Mouse (Mus musculus): Measurements from ENCODE around the gene Hs3st3b1. TPM values are rescaled to one million over a fixed set of nuclear protein-coding genes. Genes with fewer than 3 reads are reported as not detected.

The Hs3st3b1 gene
- polyA plus RNA-seq, 1 experiment: 6.7 TPM

GRCm38 (mm10) chr11:63917561-63917960, 4.5 kb downstream of the Hs3st3b1 start:
- 52% methylated on average over 6 of the region's 6 CpGs for WGBS
- no peak for DNase-seq
- Histone ChIP-seq H3K4me3 (ENCODE audit: insufficient read depth, low read depth, low read length) (no peak overlapping the region), H3K36me3 (ENCODE audit: control insufficient read depth, insufficient read depth, low read length) (no peaks in the 10 kb centered on the region), H3K27ac (ENCODE audit: insufficient read depth, low read depth, low read length) (peak overlapping the region; percentile 30; the same call in 1 of the 2 replicates), H3K27me3 (replicated peaks; ENCODE audit: control insufficient read depth, insufficient read depth, low read length) (0 out of 2 replicates have a peak, but pooled peaks cover 2% of the 10 kb centered on the region), H3K4me1 (ENCODE audit: control insufficient read depth, insufficient read depth, low read length) (peaks cover 2% of the 10 kb centered on the region; the same call in 1 of the 2 replicates)
- TF ChIP-seq POLR2A (IDR thresholded peaks at IDR 0.05; ENCODE audit: low read depth, low read length) (no peak), CTCF (conservative IDR thresholded peaks at IDR 0.05; ENCODE audit: insufficient read depth, insufficient read length, low read depth, low read length) (no peak)

- Histone ChIP-seq H3K4me1 (ENCODE audit: control insufficient read depth, insufficient read depth, low read length) (peaks cover 2% of the 10 kb centered on the region; the same call in 1 of the 2 replicates), H3K27ac (ENCODE audit: insufficient read depth, low read depth, low read length) (no peak overlapping the region), H3K36me3 (ENCODE audit: control insufficient read depth, insufficient read depth, low read length) (no peaks in the 10 kb centered on the region), H3K27me3 (replicated peaks; ENCODE audit: control insufficient read depth, insufficient read depth, low read length) (no peaks in the 10 kb centered on the region), H3K4me3 (ENCODE audit: insufficient read depth, low read depth, low read length) (peak overlapping the region; percentile 33; the same call in 1 of the 2 replicates)
- TF ChIP-seq POLR2A (IDR thresholded peaks at IDR 0.05; ENCODE audit: low read depth, low read length): no peak
- no peak for TF ChIP-seq CTCF (conservative IDR thresholded peaks at IDR 0.05; ENCODE audit: insufficient read depth, insufficient read length, low read depth, low read length)
- DNase-seq: peak; percentile 90
- WGBS: 1% methylated on average over 20 of the region's 20 CpGs
Measured at GRCm38 (mm10) chr11:63914388-63914787, 7.7 kb downstream of the Hs3st3b1 start.

GRCm38 (mm10) chr11:63913936-63914335, 8.2 kb downstream of the Hs3st3b1 start:
- Histone ChIP-seq H3K36me3 (ENCODE audit: control insufficient read depth, insufficient read depth, low read length) (no peaks in the 10 kb centered on the region), H3K4me3 (ENCODE audit: insufficient read depth, low read depth, low read length) (peak overlapping the region; percentile 33; the same call in 1 of the 2 replicates), H3K27ac (ENCODE audit: insufficient read depth, low read depth, low read length) (no peak overlapping the region), H3K4me1 (ENCODE audit: control insufficient read depth, insufficient read depth, low read length) (peaks cover 2% of the 10 kb centered on the region; the same call in 1 of the 2 replicates), H3K27me3 (replicated peaks; ENCODE audit: control insufficient read depth, insufficient read depth, low read length) (no peaks in the 10 kb centered on the region)
- WGBS: 25% methylated on average over 4 of the region's 4 CpGs
- TF ChIP-seq POLR2A (IDR thresholded peaks at IDR 0.05; ENCODE audit: low read depth, low read length): no peak
- no peak for TF ChIP-seq CTCF (conservative IDR thresholded peaks at IDR 0.05; ENCODE audit: insufficient read depth, insufficient read length, low read depth, low read length)
- no peak for DNase-seq

GRCm38 (mm10) chr11:63911001-63911400, 11.1 kb downstream of the Hs3st3b1 start:
- no peaks in the 10 kb centered on the region for H3K36me3 ChIP-seq (ENCODE audit: control insufficient read depth, insufficient read depth, low read length)
- TF ChIP-seq POLR2A (IDR thresholded peaks at IDR 0.05; ENCODE audit: low read depth, low read length): no peak
- TF ChIP-seq CTCF (conservative IDR thresholded peaks at IDR 0.05; ENCODE audit: insufficient read depth, insufficient read length, low read depth, low read length): no peak
- 65% methylated on average over 5 of the region's 5 CpGs for WGBS
- no peak overlapping the region for H3K4me3 ChIP-seq (ENCODE audit: insufficient read depth, low read depth, low read length)
- H3K27me3 ChIP-seq (replicated peaks; ENCODE audit: control insufficient read depth, insufficient read depth, low read length): no peaks in the 10 kb centered on the region
- H3K27ac ChIP-seq (ENCODE audit: insufficient read depth, low read depth, low read length): no peak overlapping the region
- H3K4me1 ChIP-seq (ENCODE audit: control insufficient read depth, insufficient read depth, low read length): no peaks in the 10 kb centered on the region; the same call in 1 of the 2 replicates
- DNase-seq: no peak

- TF ChIP-seq POLR2A (IDR thresholded peaks at IDR 0.05; ENCODE audit: low read depth, low read length): no peak
- TF ChIP-seq CTCF (conservative IDR thresholded peaks at IDR 0.05; ENCODE audit: insufficient read depth, insufficient read length, low read depth, low read length): no peak
- no peak overlapping the region for H3K27ac ChIP-seq (ENCODE audit: insufficient read depth, low read depth, low read length)
- WGBS: 92% methylated on average over 4 of the region's 4 CpGs
- H3K36me3 ChIP-seq (ENCODE audit: control insufficient read depth, insufficient read depth, low read length): no peaks in the 10 kb centered on the region
- H3K4me1 ChIP-seq (ENCODE audit: control insufficient read depth, insufficient read depth, low read length): no peaks in the 10 kb centered on the region; the same call in 1 of the 2 replicates
- no peak overlapping the region for H3K4me3 ChIP-seq (ENCODE audit: insufficient read depth, low read depth, low read length)
- no peaks in the 10 kb centered on the region for H3K27me3 ChIP-seq (replicated peaks; ENCODE audit: control insufficient read depth, insufficient read depth, low read length)
- no peak for DNase-seq
Measured at GRCm38 (mm10) chr11:63909961-63910360, 12.1 kb downstream of the Hs3st3b1 start.

- Histone ChIP-seq H3K27me3 (replicated peaks; ENCODE audit: control insufficient read depth, insufficient read depth, low read length) (no peaks in the 10 kb centered on the region), H3K27ac (ENCODE audit: insufficient read depth, low read depth, low read length) (no peak overlapping the region), H3K4me1 (ENCODE audit: control insufficient read depth, insufficient read depth, low read length) (no peaks in the 10 kb centered on the region), H3K36me3 (ENCODE audit: control insufficient read depth, insufficient read depth, low read length) (no peaks in the 10 kb centered on the region), H3K4me3 (ENCODE audit: insufficient read depth, low read depth, low read length) (no peak overlapping the region)
- no peak for TF ChIP-seq CTCF (conservative IDR thresholded peaks at IDR 0.05; ENCODE audit: insufficient read depth, insufficient read length, low read depth, low read length)
- no peak for TF ChIP-seq POLR2A (IDR thresholded peaks at IDR 0.05; ENCODE audit: low read depth, low read length)
- 74% methylated on average over 4 of the region's 4 CpGs for WGBS
- DNase-seq: no peak
Measured at GRCm38 (mm10) chr11:63908500-63908899, 13.6 kb downstream of the Hs3st3b1 start.

- Histone ChIP-seq H3K36me3 (ENCODE audit: control insufficient read depth, insufficient read depth, low read length) (no peaks in the 10 kb centered on the region), H3K27me3 (replicated peaks; ENCODE audit: control insufficient read depth, insufficient read depth, low read length) (no peaks in the 10 kb centered on the region), H3K4me1 (ENCODE audit: control insufficient read depth, insufficient read depth, low read length) (no peaks in the 10 kb centered on the region), H3K27ac (ENCODE audit: insufficient read depth, low read depth, low read length) (no peak overlapping the region), H3K4me3 (ENCODE audit: insufficient read depth, low read depth, low read length) (no peak overlapping the region)
- DNase-seq: no peak
- TF ChIP-seq POLR2A (IDR thresholded peaks at IDR 0.05; ENCODE audit: low read depth, low read length): no peak
- TF ChIP-seq CTCF (conservative IDR thresholded peaks at IDR 0.05; ENCODE audit: insufficient read depth, insufficient read length, low read depth, low read length): no peak
- WGBS: 67% methylated on average over 9 of the region's 9 CpGs
Measured at GRCm38 (mm10) chr11:63906552-63907353, 15.3 kb downstream of the Hs3st3b1 start.
